19 mouse cellular contexts compared by ENCODE assay signal in the genomic region with DNA sequence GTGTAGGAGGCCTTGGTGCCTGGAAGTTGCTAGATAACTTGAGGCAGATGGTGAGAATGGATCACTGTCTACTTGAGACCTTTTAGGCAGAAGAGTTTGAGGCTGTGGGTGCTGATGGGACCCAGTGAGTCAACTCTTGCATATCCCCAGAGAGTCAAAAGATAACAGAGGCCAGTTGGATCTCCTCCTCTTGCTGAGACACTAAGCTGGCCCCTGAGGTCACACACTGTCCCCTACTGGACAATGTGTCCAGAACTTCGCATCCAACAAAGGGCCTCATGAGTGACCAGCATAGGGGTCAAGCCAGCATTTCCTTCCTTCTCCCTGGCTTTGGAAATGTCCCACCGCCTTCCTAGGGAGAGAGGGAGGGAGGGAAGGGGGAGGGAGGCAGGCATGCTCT. TPM values are rescaled to one million over a fixed set of nuclear protein-coding genes. Genes with fewer than 3 reads are reported as not detected.
"Had no signal": no experiment of that assay in that cellular context is flagged by ENCODE, and none has a peak within 500 bp of the region (broad histone marks: within the 10 kb centered on the region; RNA-seq: fewer than 3 reads in every experiment).

No protein-coding gene starts in this region.

- H3K36me3 ChIP-seq: midbrain, embryonic 10.5 days; midbrain, embryonic 12.5 days; neural tube, embryonic 13.5 days; neural tube, embryonic 15.5 days had no signal

- H3K27me3 ChIP-seq: midbrain, embryonic 12.5 days; neural tube, embryonic 13.5 days; neural tube, embryonic 15.5 days had no signal

- H3K27ac ChIP-seq: midbrain, embryonic 10.5 days; midbrain, embryonic 12.5 days; neural tube, embryonic 13.5 days; neural tube, embryonic 15.5 days had no signal

- ATAC-seq: midbrain, embryonic 16.5 days had no signal

- DNase-seq: lung, adult 18-20 months; lung, embryonic 14.5 days; lung, postnatal 10 days; lung, postnatal 4 days; midbrain, embryonic 14.5 days; retina, postnatal 1 day; right cerebral cortex, adult 18-20 months; right cerebral cortex, postnatal 25 days; right cerebral cortex, postnatal 4 days; spleen, adult 18-20 months; thymus, adult 2 months; thymus, postnatal 25 days; thymus, postnatal 4 days had no signal

- H3K9me3 ChIP-seq: midbrain, embryonic 10.5 days; neural tube, embryonic 15.5 days had no signal

- H3K4me3 ChIP-seq: midbrain, embryonic 10.5 days; midbrain, embryonic 12.5 days; myocyte; neural tube, embryonic 13.5 days; neural tube, embryonic 15.5 days had no signal

- H3K9ac ChIP-seq: lung, embryonic 14.5 days; midbrain, embryonic 12.5 days; neural tube, embryonic 13.5 days; neural tube, embryonic 15.5 days had no signal

- H3K4me1 ChIP-seq: midbrain, embryonic 10.5 days; midbrain, embryonic 12.5 days; neural tube, embryonic 13.5 days; neural tube, embryonic 15.5 days had no signal

- H3K4me2 ChIP-seq: lung, embryonic 14.5 days; midbrain, embryonic 12.5 days; neural tube, embryonic 13.5 days; neural tube, embryonic 15.5 days had no signal

RNA-seq across cellular contexts. Expression of gene Batf, which starts 6.7 kb away (rescaled TPM):
- polyA plus RNA-seq: myocyte had no signal
